Mouse (Mus musculus) neural tube, embryonic 13.5 days (tissue): ENCODE measurements around the gene Sdc4. TPM values are rescaled to one million over a fixed set of nuclear protein-coding genes. Genes with fewer than 3 reads are reported as not detected.

Source experiments
- ATAC-seq: fragments of 200-750 bp; cut with Nextera tagmentation; 2 replicates; pipeline ENCODE4 v1.8.0; 2017; ENCODE audit warnings: low read depth, mild to moderate bottlenecking, moderate TSS enrichment, moderate library complexity
- H3K27ac ChIP-seq: fragments of 300-500 bp; sonication (generic); replicated peaks from 2 replicates; pipeline ENCODE4 v1.5.1; 2015; ENCODE audit warnings: moderate library complexity, mild to moderate bottlenecking, inconsistent platforms
- H3K27me3 ChIP-seq: fragments of 300-500 bp; sonication (generic); 2 replicates; pipeline ENCODE4 v1.6.1; 2015; ENCODE audit warnings: mild to moderate bottlenecking, inconsistent platforms
- H3K36me3 ChIP-seq: fragments of 300-500 bp; sonication (generic); 2 replicates; pipeline ENCODE4 v1.6.1; 2015; ENCODE audit warnings: mild to moderate bottlenecking, inconsistent platforms
- H3K4me1 ChIP-seq: fragments of 300-500 bp; sonication (generic); replicated peaks from 2 replicates; pipeline ENCODE4 v1.6.1; 2015; ENCODE audit warnings: inconsistent platforms
- H3K4me2 ChIP-seq: fragments of 300-500 bp; sonication (generic); 2 replicates; pipeline ENCODE4 v1.6.1; 2015; ENCODE audit warnings: inconsistent platforms, mild to moderate bottlenecking, moderate library complexity
- H3K4me3 ChIP-seq: fragments of 300-500 bp; sonication (generic); 2 replicates; pipeline ENCODE4 v1.5.1; 2015; ENCODE audit warnings: mild to moderate bottlenecking, inconsistent platforms
- H3K9ac ChIP-seq: fragments of 300-500 bp; sonication (generic); 2 replicates; pipeline ENCODE4 v1.6.1; 2015; ENCODE audit warnings: moderate library complexity, mild to moderate bottlenecking, inconsistent platforms
- H3K9me3 ChIP-seq: fragments of 300-500 bp; sonication (generic); 2 replicates; pipeline ENCODE4 v1.6.1; 2016; ENCODE audit warnings: inconsistent platforms
- WGBS: fragments of 180-500 bp; shearing (Covaris S2); methylation state at CpG from one replicate; pipeline ENCODE4 v1.1.7; 2015; 5-methylcytosine and 5-hydroxymethylcytosine counted together
- polyA plus RNA-seq: library from polyadenylated mRNA; unstranded; fragments of >200 nt; fragmentation: Nextera tagmentation; extraction: Ambion mirVana; gene quantifications from 2 replicates; pipeline ENCODE4 v1.2.1, GENCODE M21; 2015

Sdc4 gene
- polyA plus RNA-seq, 1 experiment from 2014 or later, result 9.4 TPM

GRCm38 (mm10) chr2:164446086-164446469, 2.4 kb upstream of the Sdc4 start:
- H3K9me3 ChIP-seq, result no peaks in the 10 kb centered on the region
- no peak overlapping the region for H3K27ac ChIP-seq
- no peak overlapping the region for H3K4me3 ChIP-seq
- H3K36me3 ChIP-seq, result no peaks in the 10 kb centered on the region
- H3K9ac ChIP-seq, result no peak overlapping the region
- no peak for ATAC-seq
- H3K27me3 ChIP-seq, result peaks cover 16% of the 10 kb centered on the region
- no peak overlapping the region for H3K4me2 ChIP-seq
- 83% methylated on average over 3 of the region's 3 CpGs for WGBS
- H3K4me1 ChIP-seq, result peaks cover 26% of the 10 kb centered on the region

GRCm38 (mm10) chr2:164445399-164446085, 1.9 kb upstream of the Sdc4 start:
- Histone ChIP-seq H3K4me3 (no peak overlapping the region), H3K9ac (no peak overlapping the region), H3K4me2 (no peak overlapping the region), H3K27me3 (peaks cover 21% of the 10 kb centered on the region), H3K4me1 (peaks cover 26% of the 10 kb centered on the region), H3K9me3 (no peaks in the 10 kb centered on the region), H3K36me3 (no peaks in the 10 kb centered on the region), H3K27ac (no peak overlapping the region)
- whole genome bisulfite sequencing, result 84% methylated on average over 3 of the region's 3 CpGs
- no peak for ATAC-seq

- 89% methylated on average over 2 of the region's 2 CpGs for WGBS
- ATAC-seq, result no peak
- Histone ChIP-seq H3K36me3 (no peaks in the 10 kb centered on the region), H3K27me3 (peaks cover 22% of the 10 kb centered on the region), H3K4me3 (no peak overlapping the region), H3K9ac (no peak overlapping the region), H3K4me2 (no peak overlapping the region), H3K4me1 (peaks cover 26% of the 10 kb centered on the region), H3K27ac (no peak overlapping the region), H3K9me3 (no peaks in the 10 kb centered on the region)
Observed at GRCm38 (mm10) chr2:164444701-164445100, 1.0 kb upstream of the Sdc4 start.

GRCm38 (mm10) chr2:164443051-164443437, 643 bp downstream of the Sdc4 start:
- Histone ChIP-seq H3K27ac (no peak overlapping the region), H3K4me2 (peak overlapping the region; percentile 92)

GRCm38 (mm10) chr2:164442315-164443050, 1.2 kb downstream of the Sdc4 start:
- Histone ChIP-seq H3K4me2 (peak overlapping the region; percentile 92), H3K4me3 (peak overlapping the region; percentile 51), H3K4me1 (peaks cover 26% of the 10 kb centered on the region), H3K9me3 (no peaks in the 10 kb centered on the region), H3K27me3 (peaks cover 22% of the 10 kb centered on the region), H3K36me3 (no peaks in the 10 kb centered on the region), H3K27ac (no peak overlapping the region), H3K9ac (peak overlapping the region; percentile 71)
- 2% methylated on average over 29 of the region's 29 CpGs for WGBS
- peak; percentile 64 for ATAC-seq

More at GRCm38 (mm10) chr2:164443051-164443437, 643 bp downstream of the Sdc4 start:
- peaks cover 26% of the 10 kb centered on the region for H3K4me1 ChIP-seq
- no peaks in the 10 kb centered on the region for H3K36me3 ChIP-seq
- peaks cover 22% of the 10 kb centered on the region for H3K27me3 ChIP-seq
- peak overlapping the region; percentile 51 for H3K4me3 ChIP-seq
- WGBS, result under 1% methylated on average over 26 of the region's 26 CpGs
- H3K9me3 ChIP-seq, result no peaks in the 10 kb centered on the region
- H3K9ac ChIP-seq, result peak overlapping the region; percentile 71
- ATAC-seq, result peak; percentile 89

GRCm38 (mm10) chr2:164441731-164442130, 2.0 kb downstream of the Sdc4 start:
- peaks cover 22% of the 10 kb centered on the region for H3K27me3 ChIP-seq
- H3K36me3 ChIP-seq, result no peaks in the 10 kb centered on the region
- H3K4me1 ChIP-seq, result peaks cover 26% of the 10 kb centered on the region
- peak overlapping the region; percentile 71; the same call in 1 of the 2 replicates for H3K9ac ChIP-seq
- peak overlapping the region; percentile 92 for H3K4me2 ChIP-seq
- WGBS, result 18% methylated on average over 7 of the region's 7 CpGs
- no peak overlapping the region for H3K27ac ChIP-seq
- no peaks in the 10 kb centered on the region for H3K9me3 ChIP-seq
- ATAC-seq, result no peak
- peak overlapping the region; percentile 51 for H3K4me3 ChIP-seq

- Histone ChIP-seq H3K4me3 (no peak overlapping the region), H3K9ac (no peak overlapping the region), H3K27me3 (peaks cover 22% of the 10 kb centered on the region), H3K4me2 (no peak overlapping the region), H3K27ac (no peak overlapping the region), H3K36me3 (no peaks in the 10 kb centered on the region), H3K9me3 (no peaks in the 10 kb centered on the region), H3K4me1 (peaks cover 26% of the 10 kb centered on the region)
- 40% methylated on average over 8 of the region's 8 CpGs for WGBS
- no peak for ATAC-seq
Observed at GRCm38 (mm10) chr2:164441155-164441554, 2.5 kb downstream of the Sdc4 start.

GRCm38 (mm10) chr2:164440314-164440713, 3.4 kb downstream of the Sdc4 start:
- no peak for ATAC-seq
- Histone ChIP-seq H3K4me2 (no peak overlapping the region), H3K4me3 (no peak overlapping the region), H3K27me3 (peaks cover 22% of the 10 kb centered on the region), H3K27ac (no peak overlapping the region), H3K9me3 (no peaks in the 10 kb centered on the region), H3K4me1 (peaks cover 26% of the 10 kb centered on the region), H3K36me3 (no peaks in the 10 kb centered on the region), H3K9ac (no peak overlapping the region)
- WGBS, result 86% methylated on average over 5 of the region's 5 CpGs

GRCm38 (mm10) chr2:164439001-164439421, 4.7 kb downstream of the Sdc4 start:
- H3K36me3 ChIP-seq, result no peaks in the 10 kb centered on the region
- no peak overlapping the region for H3K4me3 ChIP-seq
- H3K4me2 ChIP-seq, result no peak overlapping the region
- peaks cover 26% of the 10 kb centered on the region for H3K4me1 ChIP-seq
- H3K9me3 ChIP-seq, result no peaks in the 10 kb centered on the region
- H3K9ac ChIP-seq, result no peak overlapping the region
- 72% methylated on average over 3 of the region's 3 CpGs for WGBS
- H3K27ac ChIP-seq, result no peak overlapping the region
- peaks cover 22% of the 10 kb centered on the region for H3K27me3 ChIP-seq
- ATAC-seq, result no peak

- Histone ChIP-seq H3K4me2 (no peak overlapping the region), H3K4me1 (peaks cover 20% of the 10 kb centered on the region), H3K4me3 (no peak overlapping the region), H3K27me3 (peaks cover 22% of the 10 kb centered on the region), H3K9me3 (no peaks in the 10 kb centered on the region), H3K36me3 (no peaks in the 10 kb centered on the region), H3K9ac (no peak overlapping the region), H3K27ac (no peak overlapping the region)
- no peak for ATAC-seq
- 57% methylated on average over 8 of the region's 8 CpGs for WGBS
Observed at GRCm38 (mm10) chr2:164438257-164438656, 5.4 kb downstream of the Sdc4 start.

- H3K9me3 ChIP-seq, result no peaks in the 10 kb centered on the region
- WGBS, result 70% methylated on average over 6 of the region's 6 CpGs
- no peak overlapping the region for H3K4me2 ChIP-seq
- H3K9ac ChIP-seq, result no peak overlapping the region
- H3K27ac ChIP-seq, result no peak overlapping the region
- ATAC-seq, result no peak
- H3K27me3 ChIP-seq, result peaks cover 22% of the 10 kb centered on the region
- no peaks in the 10 kb centered on the region for H3K36me3 ChIP-seq
- H3K4me3 ChIP-seq, result no peak overlapping the region
- peaks cover 18% of the 10 kb centered on the region for H3K4me1 ChIP-seq
Observed at GRCm38 (mm10) chr2:164437710-164438109, 6.0 kb downstream of the Sdc4 start.

- H3K27ac ChIP-seq, result no peak overlapping the region
- no peak overlapping the region for H3K4me2 ChIP-seq
- no peak for ATAC-seq
- 55% methylated on average over 3 of the region's 3 CpGs for WGBS
- H3K4me3 ChIP-seq, result no peak overlapping the region
- H3K4me1 ChIP-seq, result peaks cover 15% of the 10 kb centered on the region; the same call in 1 of the 2 replicates
- H3K27me3 ChIP-seq, result peaks cover 15% of the 10 kb centered on the region
- H3K9ac ChIP-seq, result no peak overlapping the region
- no peaks in the 10 kb centered on the region for H3K9me3 ChIP-seq
- no peaks in the 10 kb centered on the region for H3K36me3 ChIP-seq
Observed at GRCm38 (mm10) chr2:164436961-164437360, 6.7 kb downstream of the Sdc4 start.
